Mouse (Mus musculus) kidney, embryonic 15.5 days (tissue): Measurements from ENCODE around the gene Fam207a. TPM values are rescaled to one million over a fixed set of nuclear protein-coding genes. Genes with fewer than 3 reads are reported as not detected.

Experiments
- ATAC-seq: fragments of 200-750 bp; cut with Nextera tagmentation; replicated peaks from 2 replicates; pipeline ENCODE4 v1.8.0; 2017; ENCODE audit warnings: moderate TSS enrichment; ENCODE audit not compliant: low FRiP score
- H3K27ac ChIP-seq: fragments of 300-500 bp; sonication (generic); 2 replicates; pipeline ENCODE4 v1.5.1; 2015; ENCODE audit warnings: mild to moderate bottlenecking, inconsistent platforms
- H3K27me3 ChIP-seq: fragments of 300-500 bp; sonication (generic); 2 replicates; pipeline ENCODE4 v1.6.1; 2015; ENCODE audit warnings: inconsistent platforms
- H3K36me3 ChIP-seq: fragments of 300-500 bp; sonication (generic); 2 replicates; pipeline ENCODE4 v1.6.1; 2015; ENCODE audit warnings: inconsistent platforms
- H3K4me1 ChIP-seq: fragments of 300-500 bp; sonication (generic); 2 replicates; pipeline ENCODE4 v1.6.1; 2015; ENCODE audit warnings: inconsistent platforms
- H3K4me2 ChIP-seq: fragments of 300-500 bp; sonication (generic); 2 replicates; pipeline ENCODE4 v1.6.1; 2015; ENCODE audit warnings: moderate library complexity, mild to moderate bottlenecking, inconsistent platforms
- H3K4me3 ChIP-seq: fragments of 300-500 bp; sonication (generic); replicated peaks from 2 replicates; pipeline ENCODE4 v1.5.1; 2015; ENCODE audit warnings: mild to moderate bottlenecking, inconsistent platforms
- H3K9ac ChIP-seq: fragments of 300-500 bp; sonication (generic); 2 replicates; pipeline ENCODE4 v1.6.1; 2015; ENCODE audit warnings: mild to moderate bottlenecking, inconsistent platforms
- H3K9me3 ChIP-seq: fragments of 300-500 bp; sonication (generic); replicated peaks from 2 replicates; pipeline ENCODE4 v1.6.1; 2016; ENCODE audit warnings: inconsistent platforms
- WGBS: fragments of 180-500 bp; shearing (Covaris S2); methylation state at CpG from one replicate; pipeline ENCODE4 v1.1.7; 2015; ENCODE audit warnings: mixed read lengths; 5-methylcytosine and 5-hydroxymethylcytosine counted together
- polyA plus RNA-seq: library from polyadenylated mRNA; unstranded; fragments of >200 nt; fragmentation: Nextera tagmentation; extraction: Ambion mirVana; gene quantifications from 2 replicates; pipeline ENCODE4 v1.2.1, GENCODE M21; 2015

Fam207a gene
- polyA plus RNA-seq, 1 experiment from 2014 or later = 37.2 TPM

GRCm38 (mm10) chr10:77544916-77545315 lies 29.3 kb upstream of the Fam207a start:
- Histone ChIP-seq H3K4me1 (no peaks in the 10 kb centered on the region), H3K9me3 (no peaks in the 10 kb centered on the region), H3K4me3 (no peak overlapping the region), H3K4me2 (no peak overlapping the region), H3K9ac (no peak overlapping the region), H3K27me3 (no peaks in the 10 kb centered on the region), H3K36me3 (no peaks in the 10 kb centered on the region), H3K27ac (no peak overlapping the region)
- ATAC-seq = no peak
- 75% methylated on average over 5 of the region's 5 CpGs for WGBS

- no peaks in the 10 kb centered on the region for H3K27me3 ChIP-seq
- WGBS = 54% methylated on average over 7 of the region's 7 CpGs
- ATAC-seq = no peak
- H3K9me3 ChIP-seq = no peaks in the 10 kb centered on the region
- no peak overlapping the region for H3K4me3 ChIP-seq
- no peaks in the 10 kb centered on the region for H3K36me3 ChIP-seq
- H3K4me1 ChIP-seq = no peaks in the 10 kb centered on the region
- no peak overlapping the region for H3K9ac ChIP-seq
- no peak overlapping the region for H3K4me2 ChIP-seq
- H3K27ac ChIP-seq = no peak overlapping the region
These were observed 27.6 kb upstream of the Fam207a start for GRCm38 (mm10) chr10:77543226-77543625.

GRCm38 (mm10) chr10:77541864-77542666 lies 26.5 kb upstream of the Fam207a start:
- Histone ChIP-seq H3K4me1 (no peaks in the 10 kb centered on the region), H3K27ac (no peak overlapping the region), H3K27me3 (no peaks in the 10 kb centered on the region), H3K4me2 (no peak overlapping the region), H3K36me3 (no peaks in the 10 kb centered on the region), H3K4me3 (no peak overlapping the region), H3K9ac (no peak overlapping the region), H3K9me3 (no peaks in the 10 kb centered on the region)
- ATAC-seq = no peak
- 78% methylated on average over 10 of the region's 10 CpGs for WGBS

DNA sequence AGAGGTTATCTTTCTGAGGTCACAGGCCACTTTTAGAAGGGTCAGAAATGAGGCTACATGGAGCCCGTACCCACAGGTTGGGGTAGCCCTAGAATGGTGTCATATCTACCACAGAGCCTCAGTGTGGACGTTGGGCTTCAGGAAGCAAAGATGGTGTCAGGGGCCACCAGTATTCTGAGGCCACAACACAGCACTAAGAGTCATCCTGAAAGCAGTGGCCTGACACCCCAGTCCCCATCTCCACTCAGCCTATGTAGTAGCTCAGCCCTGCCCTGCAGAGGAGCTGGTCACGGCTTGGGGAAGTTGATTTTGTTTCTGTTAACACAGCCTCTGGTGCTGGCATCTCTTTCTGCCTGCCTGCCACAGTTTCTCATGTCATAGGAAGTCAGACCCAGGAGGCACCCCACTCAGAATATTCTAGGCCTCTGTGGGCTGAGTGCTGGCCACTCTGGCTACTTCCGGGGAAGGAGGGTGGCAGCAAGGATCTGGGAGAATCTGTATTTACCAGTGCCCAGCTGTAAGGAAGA lies 25.1 kb upstream of the Fam207a start:
- H3K36me3 ChIP-seq = no peaks in the 10 kb centered on the region
- no peaks in the 10 kb centered on the region for H3K4me1 ChIP-seq
- H3K4me2 ChIP-seq = no peak overlapping the region
- ATAC-seq = no peak
- H3K27ac ChIP-seq = no peak overlapping the region
- no peaks in the 10 kb centered on the region for H3K9me3 ChIP-seq
- H3K4me3 ChIP-seq = no peak overlapping the region
- no peak overlapping the region for H3K9ac ChIP-seq
- WGBS = 86% methylated on average over 4 of the region's 4 CpGs
- no peaks in the 10 kb centered on the region for H3K27me3 ChIP-seq

DNA sequence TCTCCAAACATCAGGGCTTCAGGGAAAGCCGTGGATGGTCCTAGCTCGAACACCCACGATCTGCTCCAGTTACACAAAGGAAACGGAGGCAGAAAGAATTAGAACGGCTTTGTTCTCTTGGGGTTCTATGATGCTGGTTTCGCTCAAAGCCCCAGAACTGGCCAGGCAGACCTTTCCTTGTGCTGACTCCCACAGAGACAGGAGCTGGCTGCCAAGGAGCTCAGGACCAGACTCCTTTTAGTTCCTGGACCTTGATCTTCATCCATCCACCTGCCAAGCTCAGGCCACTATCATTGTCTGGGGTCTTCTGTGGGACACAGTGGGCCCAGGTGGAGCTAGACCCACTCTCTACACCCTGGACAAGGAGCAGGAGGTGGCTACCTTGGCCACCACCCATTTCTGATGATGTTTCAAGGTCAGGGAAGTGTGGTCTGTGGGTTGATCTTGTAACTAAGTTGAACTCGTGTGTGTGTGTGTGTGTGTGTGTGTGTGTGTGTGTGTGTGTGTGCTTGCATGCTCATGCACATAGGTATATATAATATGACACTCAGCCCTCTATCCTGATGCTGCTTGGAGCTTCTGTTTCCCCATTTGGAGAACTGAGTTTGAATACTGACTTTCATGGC lies 23.8 kb upstream of the Fam207a start:
- Histone ChIP-seq H3K4me3 (no peak overlapping the region), H3K36me3 (no peaks in the 10 kb centered on the region), H3K4me1 (no peaks in the 10 kb centered on the region), H3K4me2 (no peak overlapping the region), H3K9me3 (no peaks in the 10 kb centered on the region), H3K27ac (no peak overlapping the region), H3K9ac (no peak overlapping the region), H3K27me3 (no peaks in the 10 kb centered on the region)
- ATAC-seq = no peak
- WGBS = 67% methylated on average over 7 of the region's 7 CpGs

- Histone ChIP-seq H3K4me1 (no peaks in the 10 kb centered on the region), H3K36me3 (no peaks in the 10 kb centered on the region), H3K9me3 (no peaks in the 10 kb centered on the region), H3K4me2 (no peak overlapping the region), H3K27ac (no peak overlapping the region), H3K27me3 (no peaks in the 10 kb centered on the region), H3K4me3 (no peak overlapping the region), H3K9ac (no peak overlapping the region)
- ATAC-seq = no peak
- 79% methylated on average over 11 of the region's 11 CpGs for WGBS
These were observed 21.9 kb upstream of the Fam207a start for GRCm38 (mm10) chr10:77537215-77538209.

DNA sequence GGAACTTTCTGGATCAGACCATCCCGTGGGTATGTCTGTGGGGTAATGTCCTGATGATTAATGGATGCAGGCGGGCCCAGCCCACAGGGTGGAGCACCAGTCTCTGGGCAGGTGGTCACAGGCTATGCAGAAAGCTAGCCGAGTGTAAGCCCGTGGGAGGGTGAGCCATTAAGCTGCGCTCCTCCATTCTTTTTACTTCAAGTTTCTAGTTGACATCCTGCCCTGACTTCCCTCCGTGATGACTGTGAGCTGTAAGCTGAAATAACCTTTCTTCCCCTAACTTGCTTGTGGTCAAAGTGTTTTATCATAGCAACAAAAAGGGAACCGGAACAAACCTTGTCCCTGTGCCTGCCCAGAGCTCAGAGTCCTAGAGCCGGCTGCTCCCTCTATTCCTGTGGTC lies 21.1 kb upstream of the Fam207a start:
- H3K4me2 ChIP-seq = no peak overlapping the region
- no peak overlapping the region for H3K4me3 ChIP-seq
- H3K9me3 ChIP-seq = no peaks in the 10 kb centered on the region
- WGBS = 44% methylated on average over 8 of the region's 8 CpGs
- no peaks in the 10 kb centered on the region for H3K4me1 ChIP-seq
- no peak overlapping the region for H3K9ac ChIP-seq
- no peaks in the 10 kb centered on the region for H3K36me3 ChIP-seq
- H3K27me3 ChIP-seq = no peaks in the 10 kb centered on the region
- H3K27ac ChIP-seq = no peak overlapping the region
- no peak for ATAC-seq

DNA sequence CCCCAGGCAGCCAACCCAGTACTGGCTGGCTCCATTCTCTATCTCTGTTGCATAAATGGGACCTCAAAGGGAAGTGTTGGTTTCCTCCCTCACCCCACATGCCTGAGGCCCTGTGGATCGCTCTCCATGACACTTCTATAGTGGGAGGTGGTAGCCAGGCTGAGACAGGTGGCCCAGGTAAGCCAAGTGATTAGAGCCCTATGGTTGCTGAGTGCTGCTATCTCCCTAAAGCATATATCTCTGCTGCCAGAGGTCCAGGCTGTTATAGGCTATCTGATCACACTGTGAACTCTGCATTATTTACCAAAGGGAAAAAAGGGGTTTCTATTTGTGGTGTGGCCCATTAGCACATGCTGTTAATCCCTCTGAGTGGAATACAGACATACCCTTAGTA lies 16.4 kb upstream of the Fam207a start:
- Histone ChIP-seq H3K9ac (no peak overlapping the region), H3K27me3 (no peaks in the 10 kb centered on the region), H3K4me1 (no peaks in the 10 kb centered on the region), H3K9me3 (no peaks in the 10 kb centered on the region), H3K4me3 (no peak overlapping the region), H3K4me2 (no peak overlapping the region), H3K27ac (no peak overlapping the region), H3K36me3 (no peaks in the 10 kb centered on the region)
- no peak for ATAC-seq
- 77% methylated on average over 1 of the region's 1 CpGs for WGBS

GRCm38 (mm10) chr10:77531026-77532019 lies 15.7 kb upstream of the Fam207a start:
- H3K27ac ChIP-seq = no peak overlapping the region
- no peak overlapping the region for H3K4me2 ChIP-seq
- H3K4me1 ChIP-seq = no peaks in the 10 kb centered on the region
- ATAC-seq = no peak
- H3K27me3 ChIP-seq = no peaks in the 10 kb centered on the region
- H3K9me3 ChIP-seq = no peaks in the 10 kb centered on the region
- H3K4me3 ChIP-seq = no peak overlapping the region
- no peaks in the 10 kb centered on the region for H3K36me3 ChIP-seq
- no peak overlapping the region for H3K9ac ChIP-seq
- WGBS = 73% methylated on average over 6 of the region's 6 CpGs

GRCm38 (mm10) chr10:77530140-77530539 lies 14.6 kb upstream of the Fam207a start, which contains the start of gene Itgb2:
Gene Itgb2, plus strand, starts transcription at chr10:77530252.
- no peaks in the 10 kb centered on the region for H3K9me3 ChIP-seq
- ATAC-seq = no peak
- H3K4me3 ChIP-seq = no peak within 1 kb of the TSS
- no peak within 1 kb of the TSS for H3K4me2 ChIP-seq
- no peaks in the 10 kb centered on the region for H3K36me3 ChIP-seq
- H3K9ac ChIP-seq = no peak within 1 kb of the TSS
- no peaks in the 10 kb centered on the region for H3K4me1 ChIP-seq
- no peaks in the 10 kb centered on the region for H3K27me3 ChIP-seq
- H3K27ac ChIP-seq = no peak within 1 kb of the TSS
- WGBS = 58% methylated on average over 9 of the region's 9 CpGs

DNA sequence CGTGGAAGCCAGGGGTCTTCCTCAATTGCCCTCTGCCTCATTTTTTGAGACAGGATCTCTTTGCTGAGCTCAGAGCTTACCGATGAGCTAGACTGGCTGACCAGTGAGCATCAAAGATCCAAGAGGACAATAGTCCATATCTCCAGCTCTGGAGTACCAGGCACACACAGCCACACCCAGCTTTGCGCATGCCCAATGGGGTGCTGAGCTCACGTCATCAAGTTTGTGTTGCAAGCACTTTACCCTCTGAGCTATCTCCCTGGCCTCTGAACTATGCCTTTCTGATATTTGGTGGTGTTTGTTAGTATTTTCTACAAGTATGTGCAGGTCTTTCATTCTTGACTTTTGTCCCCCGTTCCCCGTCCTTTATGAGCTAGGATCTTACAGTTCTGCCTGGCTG lies 13.0 kb upstream of the Fam207a start:
- no peaks in the 10 kb centered on the region for H3K4me1 ChIP-seq
- H3K9ac ChIP-seq = no peak overlapping the region
- H3K4me2 ChIP-seq = no peak overlapping the region
- no peak for ATAC-seq
- H3K27ac ChIP-seq = no peak overlapping the region
- no peak overlapping the region for H3K4me3 ChIP-seq
- no peaks in the 10 kb centered on the region for H3K36me3 ChIP-seq
- H3K9me3 ChIP-seq = no peaks in the 10 kb centered on the region
- no peaks in the 10 kb centered on the region for H3K27me3 ChIP-seq
- WGBS = 92% methylated on average over 6 of the region's 6 CpGs
